Mouse (Mus musculus) hindbrain, embryonic 12.5 days (tissue): ENCODE measurements around the gene Mapk8ip2. TPM values are rescaled to one million over a fixed set of nuclear protein-coding genes. Genes with fewer than 3 reads are reported as not detected.

ENCODE experiments used
- ATAC-seq: fragments of 200-750 bp; cut with Nextera tagmentation; 2 replicates; pipeline ENCODE4 v1.8.0; 2017; ENCODE audit warnings: moderate TSS enrichment; ENCODE audit not compliant: low FRiP score
- H3K27ac ChIP-seq: fragments of 300-500 bp; sonication (generic); 2 replicates; pipeline ENCODE4 v1.5.1; 2016; ENCODE audit warnings: mild to moderate bottlenecking
- H3K27me3 ChIP-seq: fragments of 300-500 bp; sonication (generic); 2 replicates; pipeline ENCODE4 v1.6.1; 2016; ENCODE audit warnings: mild to moderate bottlenecking
- H3K36me3 ChIP-seq: fragments of 300-500 bp; sonication (generic); 2 replicates; pipeline ENCODE4 v1.6.1; 2016; ENCODE audit warnings: mild to moderate bottlenecking
- H3K4me1 ChIP-seq: fragments of 300-500 bp; sonication (generic); 2 replicates; pipeline ENCODE4 v1.6.1; 2016
- H3K4me2 ChIP-seq: fragments of 300-500 bp; sonication (generic); replicated peaks from 2 replicates; pipeline ENCODE4 v1.6.1; 2016; ENCODE audit warnings: mild to moderate bottlenecking
- H3K4me3 ChIP-seq: fragments of 300-500 bp; sonication (generic); 2 replicates; pipeline ENCODE4 v1.5.1; 2016; ENCODE audit warnings: mild to moderate bottlenecking
- H3K9ac ChIP-seq: fragments of 300-500 bp; sonication (generic); 2 replicates; pipeline ENCODE4 v1.6.1; 2016; ENCODE audit warnings: mild to moderate bottlenecking, moderate library complexity
- H3K9me3 ChIP-seq: fragments of 300-500 bp; sonication (generic); replicated peaks from 2 replicates; pipeline ENCODE4 v1.6.1; 2016; ENCODE audit warnings: mild to moderate bottlenecking
- WGBS: fragments of 180-500 bp; shearing (Covaris S2); methylation state at CpG from one replicate; pipeline ENCODE4 v1.1.7; 2016; 5-methylcytosine and 5-hydroxymethylcytosine counted together
- polyA plus RNA-seq: library from polyadenylated mRNA; unstranded; fragments of >200 nt; fragmentation: Nextera tagmentation; extraction: Ambion mirVana; gene quantifications from 2 replicates; pipeline ENCODE4 v1.2.1, GENCODE M21; 2016

The Mapk8ip2 gene
- polyA plus RNA-seq, result 53.3 and 56.7 TPM in 2 replicates

DNA sequence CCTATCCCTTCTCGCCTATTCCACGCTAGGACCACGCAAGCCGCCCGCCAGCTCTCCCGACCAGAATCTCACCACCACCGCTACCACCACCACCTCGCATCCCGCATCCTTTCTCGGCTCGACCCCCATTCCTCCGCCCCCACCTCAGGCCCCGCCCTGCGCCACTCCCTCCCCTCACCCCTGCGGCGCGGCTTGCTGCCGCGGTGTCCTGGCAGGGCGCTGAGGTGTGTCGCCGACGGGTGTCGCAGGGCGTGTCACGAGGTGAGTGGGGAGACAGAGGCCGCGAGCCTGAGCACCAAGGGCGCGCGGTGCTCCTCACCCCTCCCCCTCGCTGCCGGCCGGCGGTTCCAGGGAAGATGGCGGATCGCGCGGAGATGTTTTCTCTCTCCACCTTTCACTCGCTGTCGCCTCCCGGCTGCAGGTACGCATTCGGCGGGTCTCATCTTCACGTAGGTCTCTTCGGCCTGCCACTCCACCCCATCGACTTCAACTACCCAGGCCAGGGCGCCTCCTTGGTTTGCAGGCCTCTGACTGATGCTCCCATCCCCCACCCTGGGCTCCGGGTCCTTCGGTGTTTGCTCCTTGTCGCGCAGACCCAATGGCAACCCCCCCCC is at the start of gene Mapk8ip2:
Gene Mapk8ip2, plus strand, starts transcription at position 49 of the 614 bp plus-strand sequence.
- WGBS, result under 1% methylated on average over 53 of the region's 53 CpGs
- ATAC-seq, result peak; percentile 76
- peak within 1 kb of the TSS; percentile 83 for H3K4me2 ChIP-seq

DNA sequence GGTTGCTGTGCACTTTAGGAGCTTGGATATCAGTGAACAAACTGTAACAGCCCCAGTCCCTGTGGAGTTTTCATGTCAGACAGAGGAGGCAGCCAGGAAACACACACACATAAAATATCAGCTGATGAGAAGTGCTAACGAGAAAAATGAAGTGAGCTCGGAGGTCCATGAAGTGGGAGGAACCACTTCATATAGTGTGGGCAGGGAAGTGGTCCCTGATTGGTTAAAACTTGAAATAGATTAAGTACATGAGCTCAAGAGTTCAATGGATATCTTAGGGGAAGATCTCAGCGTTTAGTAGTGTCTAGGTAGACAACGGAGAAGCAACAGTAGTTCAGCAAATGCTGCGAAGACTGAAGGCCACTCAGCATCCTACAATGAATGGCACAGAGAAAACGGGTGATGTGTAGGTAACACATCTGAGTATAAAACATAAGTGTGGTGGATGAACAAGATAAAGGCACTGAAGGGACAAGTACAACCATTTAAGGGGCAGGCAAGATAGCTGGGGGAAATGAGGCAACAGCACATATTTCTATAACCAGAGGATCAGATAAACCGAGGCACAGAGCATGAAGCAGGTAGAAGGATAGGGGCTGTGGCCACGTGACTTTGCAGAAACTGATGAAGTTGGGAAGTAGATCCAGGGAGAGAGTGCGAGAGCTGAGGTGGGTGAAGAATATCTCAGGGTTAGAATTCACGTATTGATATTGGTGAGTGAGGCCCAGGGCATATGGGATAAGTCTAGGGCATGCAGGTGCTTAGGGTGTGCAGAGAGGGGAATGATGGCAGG is 48.7 kb upstream of the Mapk8ip2 start:
- 84% methylated on average over 10 of the region's 10 CpGs for WGBS
- H3K4me3 ChIP-seq, result no peak overlapping the region
- ATAC-seq, result no peak

More for the DNA sequence above, at the start of gene Mapk8ip2:
- Histone ChIP-seq H3K36me3 (peaks cover 26% of the 10 kb centered on the region), H3K27ac (peak within 1 kb of the TSS; percentile 86), H3K4me1 (peaks cover 23% of the 10 kb centered on the region), H3K9ac (peak within 1 kb of the TSS; percentile 82), H3K27me3 (peaks cover 11% of the 10 kb centered on the region), H3K9me3 (no peaks in the 10 kb centered on the region), H3K4me3 (peak within 1 kb of the TSS; percentile 78)

DNA sequence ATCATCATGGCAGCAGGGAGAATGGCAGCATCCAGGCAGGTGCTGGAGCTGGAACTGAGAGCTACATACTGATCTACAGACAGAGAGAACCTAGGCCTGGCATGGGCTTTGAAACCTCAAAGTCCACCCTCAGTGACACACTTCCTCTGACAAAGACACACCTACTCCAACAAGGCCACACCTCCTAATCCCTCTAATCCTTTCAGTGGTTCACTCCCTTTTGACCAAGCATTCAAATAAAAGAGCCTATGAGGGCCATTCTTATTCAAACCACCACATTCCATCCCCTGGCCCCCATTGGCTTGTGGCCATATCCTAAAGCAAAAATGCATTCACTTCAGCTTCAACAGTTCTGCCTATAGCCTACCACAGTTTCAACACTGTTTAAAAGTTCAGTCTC is 47.0 kb upstream of the Mapk8ip2 start:
- no peak overlapping the region for H3K9ac ChIP-seq
- no peak overlapping the region for H3K4me2 ChIP-seq
- no peak overlapping the region for H3K27ac ChIP-seq
- no peaks in the 10 kb centered on the region for H3K36me3 ChIP-seq
- no peaks in the 10 kb centered on the region for H3K27me3 ChIP-seq
- no peak for ATAC-seq
- H3K4me3 ChIP-seq, result no peak overlapping the region
- H3K4me1 ChIP-seq, result no peaks in the 10 kb centered on the region
- peaks cover 14% of the 10 kb centered on the region; the same call in 1 of the 2 replicates for H3K9me3 ChIP-seq

More for the DNA sequence above, 48.7 kb upstream of the Mapk8ip2 start:
- peaks cover 14% of the 10 kb centered on the region; the same call in 1 of the 2 replicates for H3K9me3 ChIP-seq
- H3K27ac ChIP-seq, result no peak overlapping the region
- H3K36me3 ChIP-seq, result no peaks in the 10 kb centered on the region
- H3K4me1 ChIP-seq, result no peaks in the 10 kb centered on the region
- no peak overlapping the region for H3K9ac ChIP-seq
- H3K4me2 ChIP-seq, result no peak overlapping the region
- no peaks in the 10 kb centered on the region for H3K27me3 ChIP-seq

DNA sequence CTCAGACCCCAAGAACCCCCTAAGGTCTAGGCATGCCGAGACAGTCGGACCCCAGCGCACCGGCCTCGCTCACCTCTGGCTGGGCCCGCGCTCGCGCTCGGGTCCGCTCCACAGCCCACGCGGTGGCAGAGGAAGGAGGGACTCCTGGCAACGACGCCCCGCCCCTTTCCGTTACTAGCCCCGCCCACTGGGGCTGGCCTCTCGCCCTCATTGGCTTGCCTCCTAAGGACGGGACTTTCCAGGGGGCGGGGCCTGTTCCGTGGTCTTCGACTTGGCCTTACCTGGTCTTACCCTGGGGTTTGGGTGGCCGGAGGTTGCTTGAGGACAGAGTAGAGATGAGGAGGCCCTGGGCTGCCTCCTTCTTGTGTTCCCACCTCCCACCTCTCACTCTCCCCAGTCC is 43.6 kb upstream of the Mapk8ip2 start, which contains the start of gene Syce3:
Gene Syce3, minus strand, starts transcription at position 386 of the 400 bp plus-strand sequence.
- no peaks in the 10 kb centered on the region for H3K4me1 ChIP-seq
- no peak within 1 kb of the TSS for H3K4me3 ChIP-seq
- peaks cover 14% of the 10 kb centered on the region; the same call in 1 of the 2 replicates for H3K9me3 ChIP-seq
- H3K27me3 ChIP-seq, result no peaks in the 10 kb centered on the region
- ATAC-seq, result no peak
- no peak within 1 kb of the TSS for H3K27ac ChIP-seq
- no peak within 1 kb of the TSS for H3K4me2 ChIP-seq
- H3K36me3 ChIP-seq, result no peaks in the 10 kb centered on the region
- H3K9ac ChIP-seq, result no peak within 1 kb of the TSS
- 85% methylated on average over 24 of the region's 24 CpGs for WGBS

DNA sequence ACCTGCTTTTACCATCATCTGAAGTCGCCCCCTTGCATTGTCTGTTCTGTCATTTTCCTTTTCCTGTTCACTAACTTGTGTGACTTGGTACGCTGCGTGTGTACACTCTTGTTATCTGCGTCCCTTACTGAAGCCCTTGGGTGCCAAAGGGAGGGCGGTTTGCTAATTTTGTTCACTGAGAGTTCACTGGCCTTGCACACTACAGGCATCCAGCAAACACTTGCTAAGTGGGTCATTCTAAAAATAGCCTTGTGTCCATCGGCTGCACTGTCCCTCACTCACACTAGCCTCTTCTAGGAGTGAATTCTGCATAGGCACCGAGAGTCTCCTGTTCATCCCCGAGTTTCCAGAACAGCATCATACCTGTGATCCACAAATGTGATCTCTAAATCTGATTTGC is 38.4 kb upstream of the Mapk8ip2 start:
- H3K36me3 ChIP-seq, result peaks cover 35% of the 10 kb centered on the region
- no peak overlapping the region for H3K4me3 ChIP-seq
- no peak overlapping the region for H3K9ac ChIP-seq
- no peak overlapping the region for H3K4me2 ChIP-seq
- H3K4me1 ChIP-seq, result no peaks in the 10 kb centered on the region
- H3K27ac ChIP-seq, result no peak overlapping the region
- no peaks in the 10 kb centered on the region for H3K27me3 ChIP-seq
- ATAC-seq, result no peak
- no peaks in the 10 kb centered on the region for H3K9me3 ChIP-seq
- WGBS, result 88% methylated on average over 8 of the region's 8 CpGs

DNA sequence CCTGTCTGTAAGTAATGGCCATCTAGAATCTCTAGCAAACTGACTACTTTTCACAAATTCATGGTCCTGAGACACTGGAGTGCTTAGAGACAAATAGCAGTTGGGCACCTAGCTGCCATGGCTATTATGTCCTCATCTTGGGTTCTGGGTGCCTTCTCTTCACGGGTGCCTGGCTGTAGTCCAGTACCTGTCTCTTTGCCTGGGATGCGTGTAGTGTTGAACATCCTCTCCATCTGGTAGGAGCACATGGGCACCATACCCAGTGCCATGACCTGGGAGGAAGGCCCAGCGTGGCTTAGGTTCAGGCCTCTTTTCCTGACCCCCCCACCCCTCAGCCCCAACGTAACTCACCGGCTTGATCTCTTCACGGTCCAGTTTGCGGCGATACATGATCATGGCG is 31.8 kb upstream of the Mapk8ip2 start:
- no peak for ATAC-seq
- H3K9ac ChIP-seq, result no peak overlapping the region
- H3K9me3 ChIP-seq, result no peaks in the 10 kb centered on the region
- H3K4me3 ChIP-seq, result no peak overlapping the region
- H3K36me3 ChIP-seq, result peaks cover 68% of the 10 kb centered on the region
- H3K27ac ChIP-seq, result no peak overlapping the region
- no peaks in the 10 kb centered on the region for H3K27me3 ChIP-seq
- peaks cover 7% of the 10 kb centered on the region for H3K4me1 ChIP-seq
- no peak overlapping the region for H3K4me2 ChIP-seq
- WGBS, result 94% methylated on average over 9 of the region's 9 CpGs

DNA sequence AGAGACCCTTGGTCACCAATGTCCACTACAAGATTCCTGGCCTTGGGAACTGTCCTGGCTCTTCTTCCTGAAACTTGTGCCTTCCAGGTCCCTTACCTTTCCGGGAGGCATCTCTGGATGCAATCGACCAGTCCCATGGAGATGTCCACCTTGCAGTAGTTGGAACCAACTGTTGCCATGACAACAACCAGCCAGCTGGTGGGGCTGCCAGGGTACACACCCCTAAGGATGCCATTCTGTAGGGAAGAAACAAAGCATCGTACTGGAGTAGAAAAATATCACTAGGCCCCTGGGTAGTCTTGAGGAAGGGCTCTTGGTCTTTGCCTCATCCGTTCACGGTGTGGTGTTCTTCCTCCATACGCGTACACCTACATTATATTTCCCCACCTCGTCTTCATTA is 29.1 kb upstream of the Mapk8ip2 start:
- no peak for ATAC-seq
- no peak overlapping the region for H3K4me3 ChIP-seq
- WGBS, result 84% methylated on average over 8 of the region's 8 CpGs
- no peaks in the 10 kb centered on the region for H3K27me3 ChIP-seq
- no peak overlapping the region for H3K27ac ChIP-seq
- H3K9me3 ChIP-seq, result no peaks in the 10 kb centered on the region
- peaks cover 16% of the 10 kb centered on the region for H3K4me1 ChIP-seq
- peaks cover 52% of the 10 kb centered on the region for H3K36me3 ChIP-seq
- H3K9ac ChIP-seq, result no peak overlapping the region
- no peak overlapping the region for H3K4me2 ChIP-seq

DNA sequence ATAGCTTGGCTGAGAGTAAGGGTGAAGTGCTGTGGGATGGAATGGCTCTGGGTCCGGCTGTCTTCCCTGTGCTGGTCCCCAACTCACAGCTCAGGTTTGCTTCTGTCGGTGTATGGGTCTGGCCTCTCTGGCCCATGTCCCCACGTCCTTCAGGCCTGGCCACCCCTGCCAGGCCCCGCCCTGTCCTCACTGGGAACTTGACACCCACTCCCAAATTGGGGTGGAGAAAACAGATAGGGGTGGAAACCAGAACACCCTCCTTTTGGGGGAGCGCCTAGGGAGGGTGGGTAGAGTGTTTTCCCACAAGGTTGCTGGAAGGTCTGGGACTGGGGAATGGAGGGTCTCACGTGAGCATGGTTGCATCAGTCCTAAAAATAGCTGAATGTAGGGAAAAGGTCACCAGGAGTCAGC is 28.0 kb upstream of the Mapk8ip2 start, which contains the start of gene Cpt1b:
Gene Cpt1b, minus strand, starts transcription at position 153 of the 411 bp plus-strand sequence.
- no peaks in the 10 kb centered on the region for H3K27me3 ChIP-seq
- no peak within 1 kb of the TSS for H3K9ac ChIP-seq
- H3K4me1 ChIP-seq, result peaks cover 20% of the 10 kb centered on the region
- no peak within 1 kb of the TSS for H3K27ac ChIP-seq
- H3K4me3 ChIP-seq, result no peak within 1 kb of the TSS
- H3K4me2 ChIP-seq, result 0 out of 2 replicates have a peak within 1 kb of the TSS, but pooled peaks have one; percentile 6
- peaks cover 42% of the 10 kb centered on the region for H3K36me3 ChIP-seq
- no peaks in the 10 kb centered on the region for H3K9me3 ChIP-seq
- WGBS, result 19% methylated on average over 6 of the region's 6 CpGs
- ATAC-seq, result no peak

DNA sequence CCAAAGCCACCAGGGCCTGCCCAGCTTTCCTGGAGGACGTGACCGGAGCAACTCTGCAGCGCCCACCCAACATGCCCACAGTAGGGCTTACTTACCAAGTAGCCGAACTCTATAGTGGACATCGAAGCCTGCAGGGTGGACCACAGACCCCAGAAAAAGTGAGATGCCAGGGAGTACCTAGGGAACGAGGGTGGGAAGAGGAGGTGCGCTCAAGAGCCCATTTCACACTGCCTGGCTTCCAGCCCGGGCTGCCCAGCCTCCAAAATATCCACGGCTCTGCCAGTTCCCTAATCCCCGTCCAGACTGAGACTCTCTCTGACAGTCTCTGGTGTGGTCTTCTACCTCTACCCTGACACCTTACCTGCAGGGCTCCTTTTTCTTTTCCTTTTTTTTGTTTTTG is 27.0 kb upstream of the Mapk8ip2 start:
- Histone ChIP-seq H3K4me3 (no peak overlapping the region), H3K4me1 (peaks cover 22% of the 10 kb centered on the region), H3K27ac (no peak overlapping the region), H3K9ac (no peak overlapping the region), H3K36me3 (peaks cover 41% of the 10 kb centered on the region), H3K4me2 (no peak overlapping the region), H3K9me3 (no peaks in the 10 kb centered on the region), H3K27me3 (no peaks in the 10 kb centered on the region)
- 92% methylated on average over 10 of the region's 10 CpGs for WGBS
- no peak for ATAC-seq

DNA sequence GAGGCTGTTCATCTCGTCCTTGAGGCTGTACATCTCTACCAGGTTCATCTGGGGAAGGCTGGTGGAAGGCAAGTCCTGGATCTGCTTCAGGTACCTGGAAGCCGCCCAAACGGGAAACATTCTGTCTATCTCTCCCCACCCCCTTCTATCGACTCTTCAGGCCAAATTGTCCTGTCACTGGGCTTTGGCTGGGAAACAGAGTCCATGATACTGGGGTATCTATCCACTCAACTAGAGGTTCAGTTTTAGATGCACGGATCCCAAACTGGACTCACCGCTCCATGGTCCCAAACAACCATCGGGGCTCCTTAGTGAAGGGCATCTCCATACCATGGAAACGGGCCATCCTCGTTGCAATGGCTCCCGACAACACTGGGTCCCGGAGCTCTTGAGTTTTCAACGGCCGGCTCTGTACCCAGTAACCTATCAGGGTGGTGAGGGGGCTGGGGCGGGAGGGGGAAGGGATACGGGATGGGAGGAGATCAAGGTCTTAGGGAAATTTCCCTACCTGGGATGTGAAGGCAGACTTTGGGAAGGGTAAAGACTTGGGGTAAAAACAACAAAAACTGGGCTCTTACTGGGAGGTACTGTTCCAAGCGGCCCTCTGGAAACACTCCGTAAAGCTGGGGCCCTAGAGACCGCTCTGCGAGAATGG is 25.4 kb upstream of the Mapk8ip2 start:
- Histone ChIP-seq H3K9me3 (no peaks in the 10 kb centered on the region), H3K9ac (peak overlapping the region; percentile 82)
- WGBS, result 84% methylated on average over 19 of the region's 19 CpGs

DNA sequence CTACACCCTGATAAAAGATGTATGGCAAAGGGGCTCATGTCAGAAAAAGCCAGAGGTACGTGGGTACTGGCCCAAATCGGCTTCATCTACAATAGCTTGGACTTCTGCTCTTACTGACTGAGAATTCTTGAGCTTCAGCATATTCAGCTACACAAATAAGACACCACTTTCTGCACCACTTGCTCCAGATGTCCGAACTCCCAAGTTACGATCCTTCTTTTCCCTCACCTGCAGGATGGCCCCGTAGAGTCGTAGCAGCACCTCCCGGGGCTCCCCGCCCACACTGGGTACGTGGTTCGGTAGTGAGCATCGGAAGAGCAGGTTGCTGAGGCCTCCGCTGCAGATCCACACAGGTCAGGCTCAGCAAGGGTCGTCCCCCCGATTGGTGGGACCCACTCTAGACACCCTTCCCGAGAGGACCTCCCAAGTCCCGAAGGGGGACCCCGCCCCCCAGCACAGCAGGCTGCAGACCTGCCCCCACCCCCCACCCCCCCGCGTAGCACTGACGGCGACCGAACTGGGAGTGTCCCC is 24.8 kb upstream of the Mapk8ip2 start:
- H3K4me3 ChIP-seq, result peak overlapping the region; percentile 75
- H3K36me3 ChIP-seq, result peaks cover 31% of the 10 kb centered on the region
- peak; percentile 55 for ATAC-seq
- no peaks in the 10 kb centered on the region for H3K9me3 ChIP-seq
- H3K27ac ChIP-seq, result peak overlapping the region; percentile 96
- H3K4me1 ChIP-seq, result peaks cover 22% of the 10 kb centered on the region
- peak overlapping the region; percentile 92 for H3K4me2 ChIP-seq
- peak overlapping the region; percentile 82 for H3K9ac ChIP-seq
- no peaks in the 10 kb centered on the region for H3K27me3 ChIP-seq
- 4% methylated on average over 22 of the region's 22 CpGs for WGBS

More for the DNA sequence above, 25.4 kb upstream of the Mapk8ip2 start:
- H3K36me3 ChIP-seq, result peaks cover 35% of the 10 kb centered on the region
- H3K4me3 ChIP-seq, result peak overlapping the region; percentile 75
- peaks cover 22% of the 10 kb centered on the region for H3K4me1 ChIP-seq
- ATAC-seq, result no peak
- H3K27ac ChIP-seq, result no peak overlapping the region
- H3K4me2 ChIP-seq, result peak overlapping the region; percentile 92
- no peaks in the 10 kb centered on the region for H3K27me3 ChIP-seq
